Comparison of ENCODE assay signal across 9 mouse cellular contexts in the genomic region with DNA sequence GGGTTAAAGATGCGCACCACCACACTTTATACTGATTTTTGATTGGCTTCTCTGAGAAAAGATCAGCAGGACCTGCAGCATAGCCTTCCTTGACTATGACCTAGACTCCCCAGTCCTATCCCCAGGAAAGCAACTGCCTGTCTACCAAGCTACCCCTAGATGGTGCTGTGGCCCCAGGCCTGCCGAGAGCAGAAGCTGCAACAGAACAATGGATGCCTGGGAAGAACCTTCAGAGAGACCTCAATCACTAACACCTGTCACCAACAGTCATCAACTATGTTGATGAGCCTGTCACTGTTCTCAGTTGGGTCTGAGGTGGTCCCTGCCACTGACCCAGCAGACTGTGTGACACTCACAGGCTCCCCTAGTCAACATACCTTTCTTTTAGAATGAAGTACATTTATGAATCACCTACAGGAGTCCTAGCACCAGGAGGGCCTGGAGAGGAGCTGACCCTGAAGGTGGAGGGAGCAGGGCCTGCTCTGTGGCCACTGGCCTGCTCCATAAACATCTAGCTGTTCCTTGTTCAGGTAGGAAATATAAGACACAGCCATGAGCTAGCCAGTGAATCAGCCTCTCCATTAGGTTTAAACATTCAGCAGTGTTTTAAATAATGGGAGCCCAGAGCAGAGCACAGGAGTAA. TPM values are rescaled to one million over a fixed set of nuclear protein-coding genes. Genes with fewer than 3 reads are reported as not detected.
DNase-seq lines count a peak whose midpoint lies in the region; ATAC-seq lines count a peak whose summit lies in the region.
"Had no signal": no experiment of that assay in that cellular context is flagged by ENCODE, and none has a peak within 500 bp of the region (broad histone marks: within the 10 kb centered on the region; RNA-seq: fewer than 3 reads in every experiment).

No protein-coding gene starts in this region.

- H3K27me3 ChIP-seq in forebrain, embryonic 12.5 days: no peaks in the 10 kb centered on the region
- H3K27me3 ChIP-seq in hindbrain, embryonic 16.5 days (replicated peaks; ENCODE audit: control insufficient read depth, insufficient read depth, low read length): no peaks in the 10 kb centered on the region
- H3K27me3 ChIP-seq in limb, embryonic 13.5 days: no peaks in the 10 kb centered on the region
- no peaks in the 10 kb centered on the region for H3K27me3 ChIP-seq in midbrain, embryonic 15.5 days (replicated peaks)
- H3K27me3 ChIP-seq: embryonic facial prominence, embryonic 13.5 days had no signal

- peak; percentile 61 for DNase-seq in ovary, postnatal 36 days (ENCODE audit: low spot score)
- DNase-seq in ovary, adult 18-20 months (ENCODE audit: low spot score): no peak
- DNase-seq in c-Kit-positive CD71-positive TER-119-positive erythroid progenitor cells, embryonic 14.5 days (ENCODE audit: low spot score): peak; percentile 62
- peak; percentile 51 to 59 for DNase-seq in spleen, postnatal 14 days (ENCODE audit: low spot score in 2 of 2)

- ATAC-seq in forebrain, embryonic 12.5 days (ENCODE audit: low FRiP score): peak; percentile 86
- ATAC-seq in hindbrain, embryonic 16.5 days: peak; percentile 78
- peak; percentile 69; the same call in 1 of the 2 replicates for ATAC-seq in limb, embryonic 13.5 days (ENCODE audit: low FRiP score, low read depth)
- peak; percentile 80 for ATAC-seq in midbrain, embryonic 15.5 days (replicated peaks)

- peak overlapping the region; percentile 68 for H3K27ac ChIP-seq in forebrain, embryonic 12.5 days
- peak overlapping the region; percentile 36; the same call in 1 of the 2 replicates for H3K27ac ChIP-seq in hindbrain, embryonic 16.5 days (ENCODE audit: low read depth, low read length)
- no peak overlapping the region for H3K27ac ChIP-seq in limb, embryonic 13.5 days
- peak overlapping the region; percentile 70 for H3K27ac ChIP-seq in midbrain, embryonic 15.5 days
- H3K27ac ChIP-seq: embryonic facial prominence, embryonic 13.5 days had no signal

- peaks cover 11% of the 10 kb centered on the region; the same call in 1 of the 2 replicates for H3K36me3 ChIP-seq in forebrain, embryonic 12.5 days (replicated peaks)
- H3K36me3 ChIP-seq in hindbrain, embryonic 16.5 days (ENCODE audit: control insufficient read depth, insufficient read depth, low read length): no peaks in the 10 kb centered on the region; the same call in 1 of the 2 replicates
- H3K36me3 ChIP-seq in limb, embryonic 13.5 days: peaks cover 19% of the 10 kb centered on the region
- H3K36me3 ChIP-seq in midbrain, embryonic 15.5 days (replicated peaks): peaks cover 8% of the 10 kb centered on the region; the same call in 1 of the 2 replicates

- no peak overlapping the region for H3K4me3 ChIP-seq in forebrain, embryonic 12.5 days (replicated peaks)
- no peak overlapping the region for H3K4me3 ChIP-seq in hindbrain, embryonic 16.5 days (ENCODE audit: low read length)
- H3K4me3 ChIP-seq in limb, embryonic 13.5 days: no peak overlapping the region
- no peak overlapping the region; the same call in 1 of the 2 replicates for H3K4me3 ChIP-seq in midbrain, embryonic 15.5 days
- H3K4me3 ChIP-seq: embryonic facial prominence, embryonic 13.5 days had no signal

- peaks cover 4% of the 10 kb centered on the region; the same call in 1 of the 2 replicates for H3K4me1 ChIP-seq in forebrain, embryonic 12.5 days
- no peaks in the 10 kb centered on the region; the same call in none of the 2 replicates for H3K4me1 ChIP-seq in hindbrain, embryonic 16.5 days (ENCODE audit: control insufficient read depth, insufficient read depth, low read depth, low read length)
- no peaks in the 10 kb centered on the region for H3K4me1 ChIP-seq in limb, embryonic 13.5 days
- peaks cover 9% of the 10 kb centered on the region for H3K4me1 ChIP-seq in midbrain, embryonic 15.5 days

- H3K4me2 ChIP-seq in forebrain, embryonic 12.5 days: no peak overlapping the region
- H3K4me2 ChIP-seq in hindbrain, embryonic 16.5 days (ENCODE audit: low read length): no peak overlapping the region
- H3K4me2 ChIP-seq in limb, embryonic 13.5 days (replicated peaks): no peak overlapping the region
- no peak overlapping the region for H3K4me2 ChIP-seq in midbrain, embryonic 15.5 days
- H3K4me2 ChIP-seq: embryonic facial prominence, embryonic 13.5 days had no signal

- H3K9me3 ChIP-seq in forebrain, embryonic 12.5 days: no peaks in the 10 kb centered on the region
- H3K9me3 ChIP-seq in hindbrain, embryonic 16.5 days (ENCODE audit: control insufficient read depth, low read length): no peaks in the 10 kb centered on the region
- H3K9me3 ChIP-seq in limb, embryonic 13.5 days: no peaks in the 10 kb centered on the region
- H3K9me3 ChIP-seq in midbrain, embryonic 15.5 days: no peaks in the 10 kb centered on the region
- H3K9me3 ChIP-seq: embryonic facial prominence, embryonic 13.5 days had no signal

- 30% methylated on average over 2 of the region's 2 CpGs for WGBS in forebrain, embryonic 12.5 days
- WGBS in hindbrain, embryonic 16.5 days: 28% methylated on average over 2 of the region's 2 CpGs
- WGBS in limb, embryonic 13.5 days: 35% methylated on average over 2 of the region's 2 CpGs
- WGBS in midbrain, embryonic 15.5 days: 34% methylated on average over 2 of the region's 2 CpGs

- H3K9ac ChIP-seq in forebrain, embryonic 12.5 days: no peak overlapping the region
- 0 out of 2 replicates have a peak overlapping the region, but pooled peaks have one; percentile 2 for H3K9ac ChIP-seq in hindbrain, embryonic 16.5 days (ENCODE audit: low read depth, low read length)
- peak overlapping the region; percentile 1; the same call in 1 of the 2 replicates for H3K9ac ChIP-seq in limb, embryonic 13.5 days
- no peak overlapping the region for H3K9ac ChIP-seq in midbrain, embryonic 15.5 days
- H3K9ac ChIP-seq: embryonic facial prominence, embryonic 13.5 days had no signal

RNA-seq across cellular contexts. Expression of a gene that starts 13.4 kb away (rescaled TPM):
- polyA plus RNA-seq in forebrain, embryonic 12.5 days (2016; fragmentation: Nextera tagmentation; extraction: Ambion mirVana): 0.66 and 0.79 TPM in 2 replicates
- 0.34 and 0.51 TPM in 2 replicates for polyA plus RNA-seq in hindbrain, embryonic 16.5 days (2015; fragmentation: Nextera tagmentation; extraction: Ambion mirVana)
- 0.41 and 0.57 TPM in 2 replicates for polyA plus RNA-seq in limb, embryonic 13.5 days (2015; fragmentation: Nextera tagmentation; extraction: Ambion mirVana)
- 0.47 and 0.54 TPM in 2 replicates for polyA plus RNA-seq in midbrain, embryonic 15.5 days (2015; fragmentation: Nextera tagmentation; extraction: Ambion mirVana)

RNA-seq across cellular contexts. Expression of a gene that starts 19.2 kb away (rescaled TPM):
- 51.6 and 55.5 TPM in 2 replicates for polyA plus RNA-seq in forebrain, embryonic 12.5 days (2016; fragmentation: Nextera tagmentation; extraction: Ambion mirVana)
- 63.4 and 67.5 TPM in 2 replicates for polyA plus RNA-seq in hindbrain, embryonic 16.5 days (2015; fragmentation: Nextera tagmentation; extraction: Ambion mirVana)
- 56.1 and 56.2 TPM in 2 replicates for polyA plus RNA-seq in limb, embryonic 13.5 days (2015; fragmentation: Nextera tagmentation; extraction: Ambion mirVana)
- polyA plus RNA-seq in midbrain, embryonic 15.5 days (2015; fragmentation: Nextera tagmentation; extraction: Ambion mirVana): 70.5 and 71.1 TPM in 2 replicates

RNA-seq across cellular contexts. Expression of a gene that starts 25.4 kb away (rescaled TPM):
- 35.1 and 36.5 TPM in 2 replicates for polyA plus RNA-seq in forebrain, embryonic 12.5 days (2016; fragmentation: Nextera tagmentation; extraction: Ambion mirVana)
- 49.5 and 50.8 TPM in 2 replicates for polyA plus RNA-seq in hindbrain, embryonic 16.5 days (2015; fragmentation: Nextera tagmentation; extraction: Ambion mirVana)
- polyA plus RNA-seq in limb, embryonic 13.5 days (2015; fragmentation: Nextera tagmentation; extraction: Ambion mirVana): 33.4 and 37.6 TPM in 2 replicates
- polyA plus RNA-seq in midbrain, embryonic 15.5 days (2015; fragmentation: Nextera tagmentation; extraction: Ambion mirVana): 56.7 and 57.5 TPM in 2 replicates

RNA-seq across cellular contexts. Expression of a gene that starts 25.5 kb away (rescaled TPM):
- polyA plus RNA-seq in forebrain, embryonic 12.5 days (2016; fragmentation: Nextera tagmentation; extraction: Ambion mirVana): 7.7 and 9.8 TPM in 2 replicates
- polyA plus RNA-seq in hindbrain, embryonic 16.5 days (2015; fragmentation: Nextera tagmentation; extraction: Ambion mirVana): 34.1 and 38.9 TPM in 2 replicates
- polyA plus RNA-seq in limb, embryonic 13.5 days (2015; fragmentation: Nextera tagmentation; extraction: Ambion mirVana): 9.8 and 12.2 TPM in 2 replicates
- polyA plus RNA-seq in midbrain, embryonic 15.5 days (2015; fragmentation: Nextera tagmentation; extraction: Ambion mirVana): 18.5 and 19.8 TPM in 2 replicates

RNA-seq across cellular contexts. Expression of a gene that starts 32.8 kb away (rescaled TPM):
- polyA plus RNA-seq in forebrain, embryonic 12.5 days (2016; fragmentation: Nextera tagmentation; extraction: Ambion mirVana): 38.2 and 41.1 TPM in 2 replicates
- 13.1 and 16.2 TPM in 2 replicates for polyA plus RNA-seq in hindbrain, embryonic 16.5 days (2015; fragmentation: Nextera tagmentation; extraction: Ambion mirVana)
- 24.9 and 26.2 TPM in 2 replicates for polyA plus RNA-seq in limb, embryonic 13.5 days (2015; fragmentation: Nextera tagmentation; extraction: Ambion mirVana)
- 19.7 and 23.3 TPM in 2 replicates for polyA plus RNA-seq in midbrain, embryonic 15.5 days (2015; fragmentation: Nextera tagmentation; extraction: Ambion mirVana)

Comparison
In these comparisons a context has a peak if more than half of its experiments do, and no peak if none do; other contexts are left out.
1. H3K9ac ChIP-seq: peak in hindbrain, embryonic 16.5 days (single experiment) and limb, embryonic 13.5 days (single experiment); none in forebrain, embryonic 12.5 days (single experiment) and midbrain, embryonic 15.5 days (single experiment).
2. Peak in every context shown above with its lines, with median percentiles within 50 percentile points of each other: ATAC-seq.